Mouse (Mus musculus) spleen, postnatal 0 days (tissue): ENCODE results near the gene Rbfox2. TPM values are rescaled to one million over a fixed set of nuclear protein-coding genes. Genes with fewer than 3 reads are reported as not detected.

ENCODE experiments used
- polyA plus RNA-seq: library from polyadenylated mRNA; unstranded; fragments of >200 nt; fragmentation: Nextera tagmentation; extraction: Ambion mirVana; gene quantifications from 2 replicates; pipeline ENCODE4 v1.2.1, GENCODE M21; 2015

Gene Rbfox2
- 6.1 and 7.6 TPM in 2 replicates for polyA plus RNA-seq

GRCm38 (mm10) chr15:77306547-77307261 is at the start of gene Rbfox2:
Gene Rbfox2 (minus strand): TSS chr15:77307004.

GRCm38 (mm10) chr15:77050570-77050969 is 256.2 kb downstream of the Rbfox2 start, which contains the start of gene Mb:
Gene Mb (minus strand): TSS chr15:77050670.

GRCm38 (mm10) chr15:77044597-77045320 is 262.0 kb downstream of the Rbfox2 start, which contains the start of gene Apol6:
Gene Apol6 (plus strand): TSS chr15:77044729.

Other genes starting within 250 kb of the Rbfox2 start
- 0.06 and 0.16 TPM in 2 replicates for gene Apol7a, start 92.1 kb upstream of the Rbfox2 start, polyA plus RNA-seq
- gene Apol9a, start 104.1 kb upstream of the Rbfox2 start, polyA plus RNA-seq = 0.11 and 0.39 TPM in 2 replicates
- gene Apol7b, start 140.5 kb upstream of the Rbfox2 start, polyA plus RNA-seq = not detected in 2 replicates
- 0.16 and 0.17 TPM in 2 replicates for gene Apol10a, start 170.0 kb upstream of the Rbfox2 start, polyA plus RNA-seq
- gene Apol11a, start 201.3 kb upstream of the Rbfox2 start, polyA plus RNA-seq = 0.06 and 0.16 TPM in 2 replicates
- gene Apol7c, start 226.3 kb upstream of the Rbfox2 start, polyA plus RNA-seq = 0.07 and 0.53 TPM in 2 replicates